Mouse (Mus musculus): ENCODE measurements around the gene Tfap2c. TPM values are rescaled to one million over a fixed set of nuclear protein-coding genes. Genes with fewer than 3 reads are reported as not detected.

Tfap2c gene
- polyA plus RNA-seq (2014; fragmentation: Nextera tagmentation; extraction: Ambion mirVana), result 0.30 and 0.33 TPM in 2 replicates

GRCm38 (mm10) chr2:172549371-172550155 is at the start of gene Tfap2c:
TSS of gene Tfap2c (plus strand) at chr2:172549593.
- peak; percentile 70 for ATAC-seq (replicated peaks; ENCODE audit: low FRiP score)
- peak within 1 kb of the TSS; percentile 64 for H3K4me2 ChIP-seq
- H3K9me3 ChIP-seq (ENCODE audit: control insufficient read depth, low read length), result no peaks in the 10 kb centered on the region
- H3K9ac ChIP-seq (ENCODE audit: low read depth, low read length), result no peak within 1 kb of the TSS
- peak; percentile 60 for DNase-seq (ENCODE audit: low spot score)
- no peak within 1 kb of the TSS for H3K27ac ChIP-seq (ENCODE audit: low read depth, low read length)
- peaks cover 3% of the 10 kb centered on the region; the same call in 1 of the 2 replicates for H3K4me1 ChIP-seq (replicated peaks; ENCODE audit: control insufficient read depth, insufficient read depth, low read length)
- H3K4me3 ChIP-seq (ENCODE audit: low read depth, low read length), result peak within 1 kb of the TSS; percentile 45
- no peaks in the 10 kb centered on the region for H3K36me3 ChIP-seq (ENCODE audit: control insufficient read depth, insufficient read depth, low read length)
- under 1% methylated on average over 70 of the region's 70 CpGs for WGBS
- H3K27me3 ChIP-seq (replicated peaks; ENCODE audit: control insufficient read depth, insufficient read depth, low read length), result peaks cover 100% of the 10 kb centered on the region

- 26% methylated on average over 7 of the region's 7 CpGs for WGBS
- Histone ChIP-seq H3K27ac (ENCODE audit: low read depth, low read length) (no peak overlapping the region), H3K36me3 (ENCODE audit: control insufficient read depth, insufficient read depth, low read length) (no peaks in the 10 kb centered on the region), H3K9me3 (ENCODE audit: control insufficient read depth, low read length) (no peaks in the 10 kb centered on the region), H3K9ac (ENCODE audit: low read depth, low read length) (no peak overlapping the region), H3K4me1 (replicated peaks; ENCODE audit: control insufficient read depth, insufficient read depth, low read length) (no peaks in the 10 kb centered on the region; the same call in 1 of the 2 replicates), H3K27me3 (replicated peaks; ENCODE audit: control insufficient read depth, insufficient read depth, low read length) (no peaks in the 10 kb centered on the region), H3K4me2 (no peak overlapping the region), H3K4me3 (ENCODE audit: low read depth, low read length) (no peak overlapping the region)
- no peak for DNase-seq (ENCODE audit: low spot score)
- peak; percentile 80 for ATAC-seq (replicated peaks; ENCODE audit: low FRiP score)
These were observed 48.6 kb upstream of the Tfap2c start for GRCm38 (mm10) chr2:172500752-172501316.

GRCm38 (mm10) chr2:172501341-172501740 is 48.1 kb upstream of the Tfap2c start:
- Histone ChIP-seq H3K36me3 (ENCODE audit: control insufficient read depth, insufficient read depth, low read length) (no peaks in the 10 kb centered on the region), H3K4me1 (replicated peaks; ENCODE audit: control insufficient read depth, insufficient read depth, low read length) (no peaks in the 10 kb centered on the region; the same call in 1 of the 2 replicates), H3K27ac (ENCODE audit: low read depth, low read length) (no peak overlapping the region), H3K4me3 (ENCODE audit: low read depth, low read length) (no peak overlapping the region), H3K9ac (ENCODE audit: low read depth, low read length) (no peak overlapping the region), H3K9me3 (ENCODE audit: control insufficient read depth, low read length) (no peaks in the 10 kb centered on the region), H3K27me3 (replicated peaks; ENCODE audit: control insufficient read depth, insufficient read depth, low read length) (no peaks in the 10 kb centered on the region), H3K4me2 (no peak overlapping the region)
- 0 out of 2 replicates have a peak, but pooled peaks have one; percentile 27 for ATAC-seq (replicated peaks; ENCODE audit: low FRiP score)
- peak; percentile 56 for DNase-seq (ENCODE audit: low spot score)
- WGBS, result 6% methylated on average over 4 of the region's 4 CpGs

- H3K27ac ChIP-seq (ENCODE audit: low read depth, low read length), result no peak overlapping the region
- no peaks in the 10 kb centered on the region for H3K27me3 ChIP-seq (replicated peaks; ENCODE audit: control insufficient read depth, insufficient read depth, low read length)
These were observed 47.2 kb upstream of the Tfap2c start for GRCm38 (mm10) chr2:172502168-172502567.

GRCm38 (mm10) chr2:172506121-172506520 is 43.3 kb upstream of the Tfap2c start:
- Histone ChIP-seq H3K9ac (ENCODE audit: low read depth, low read length) (no peak overlapping the region), H3K27ac (ENCODE audit: low read depth, low read length) (no peak overlapping the region), H3K4me2 (no peak overlapping the region), H3K4me1 (replicated peaks; ENCODE audit: control insufficient read depth, insufficient read depth, low read length) (no peaks in the 10 kb centered on the region; the same call in 1 of the 2 replicates), H3K36me3 (ENCODE audit: control insufficient read depth, insufficient read depth, low read length) (no peaks in the 10 kb centered on the region), H3K9me3 (ENCODE audit: control insufficient read depth, low read length) (no peaks in the 10 kb centered on the region), H3K27me3 (replicated peaks; ENCODE audit: control insufficient read depth, insufficient read depth, low read length) (no peaks in the 10 kb centered on the region), H3K4me3 (ENCODE audit: low read depth, low read length) (no peak overlapping the region)
- 82% methylated on average over 7 of the region's 7 CpGs for WGBS
- no peak for DNase-seq (ENCODE audit: low spot score)
- ATAC-seq (replicated peaks; ENCODE audit: low FRiP score), result no peak

More at GRCm38 (mm10) chr2:172502168-172502567, 47.2 kb upstream of the Tfap2c start:
- Histone ChIP-seq H3K4me3 (ENCODE audit: low read depth, low read length) (no peak overlapping the region), H3K36me3 (ENCODE audit: control insufficient read depth, insufficient read depth, low read length) (no peaks in the 10 kb centered on the region), H3K9ac (ENCODE audit: low read depth, low read length) (no peak overlapping the region), H3K4me2 (no peak overlapping the region), H3K9me3 (ENCODE audit: control insufficient read depth, low read length) (no peaks in the 10 kb centered on the region), H3K4me1 (replicated peaks; ENCODE audit: control insufficient read depth, insufficient read depth, low read length) (no peaks in the 10 kb centered on the region; the same call in 1 of the 2 replicates)
- WGBS, result 54% methylated on average over 14 of the region's 14 CpGs
- DNase-seq (ENCODE audit: low spot score) (no peak), ATAC-seq (replicated peaks; ENCODE audit: low FRiP score) (no peak)

GRCm38 (mm10) chr2:172510056-172510712 is 39.2 kb upstream of the Tfap2c start:
- 0 out of 2 replicates have a peak, but pooled peaks have one; percentile 47 for ATAC-seq (replicated peaks; ENCODE audit: low FRiP score)
- DNase-seq (ENCODE audit: low spot score), result no peak
- no peaks in the 10 kb centered on the region for H3K27me3 ChIP-seq (replicated peaks; ENCODE audit: control insufficient read depth, insufficient read depth, low read length)
- no peak overlapping the region for H3K9ac ChIP-seq (ENCODE audit: low read depth, low read length)
- H3K36me3 ChIP-seq (ENCODE audit: control insufficient read depth, insufficient read depth, low read length), result no peaks in the 10 kb centered on the region
- no peak overlapping the region for H3K4me3 ChIP-seq (ENCODE audit: low read depth, low read length)
- no peaks in the 10 kb centered on the region for H3K4me1 ChIP-seq (replicated peaks; ENCODE audit: control insufficient read depth, insufficient read depth, low read length)
- WGBS, result 72% methylated on average over 15 of the region's 15 CpGs
- H3K27ac ChIP-seq (ENCODE audit: low read depth, low read length), result no peak overlapping the region
- H3K9me3 ChIP-seq (ENCODE audit: control insufficient read depth, low read length), result no peaks in the 10 kb centered on the region
- H3K4me2 ChIP-seq, result no peak overlapping the region

- no peaks in the 10 kb centered on the region for H3K4me1 ChIP-seq (replicated peaks; ENCODE audit: control insufficient read depth, insufficient read depth, low read length)
- no peak overlapping the region for H3K27ac ChIP-seq (ENCODE audit: low read depth, low read length)
- H3K9me3 ChIP-seq (ENCODE audit: control insufficient read depth, low read length), result no peaks in the 10 kb centered on the region
- H3K27me3 ChIP-seq (replicated peaks; ENCODE audit: control insufficient read depth, insufficient read depth, low read length), result no peaks in the 10 kb centered on the region
- DNase-seq (ENCODE audit: low spot score) (no peak), ATAC-seq (replicated peaks; ENCODE audit: low FRiP score) (no peak)
- no peaks in the 10 kb centered on the region for H3K36me3 ChIP-seq (ENCODE audit: control insufficient read depth, insufficient read depth, low read length)
- no peak overlapping the region for H3K9ac ChIP-seq (ENCODE audit: low read depth, low read length)
- no peak overlapping the region for H3K4me3 ChIP-seq (ENCODE audit: low read depth, low read length)
- 46% methylated on average over 3 of the region's 3 CpGs for WGBS
- no peak overlapping the region for H3K4me2 ChIP-seq
These were observed 38.5 kb upstream of the Tfap2c start for GRCm38 (mm10) chr2:172510899-172511298.

GRCm38 (mm10) chr2:172516407-172516992 is 32.9 kb upstream of the Tfap2c start:
- Histone ChIP-seq H3K4me1 (replicated peaks; ENCODE audit: control insufficient read depth, insufficient read depth, low read length) (no peaks in the 10 kb centered on the region), H3K9ac (ENCODE audit: low read depth, low read length) (no peak overlapping the region), H3K36me3 (ENCODE audit: control insufficient read depth, insufficient read depth, low read length) (no peaks in the 10 kb centered on the region), H3K9me3 (ENCODE audit: control insufficient read depth, low read length) (no peaks in the 10 kb centered on the region), H3K27me3 (replicated peaks; ENCODE audit: control insufficient read depth, insufficient read depth, low read length) (no peaks in the 10 kb centered on the region), H3K4me2 (no peak overlapping the region), H3K4me3 (ENCODE audit: low read depth, low read length) (no peak overlapping the region), H3K27ac (ENCODE audit: low read depth, low read length) (no peak overlapping the region)
- DNase-seq (ENCODE audit: low spot score), result no peak
- ATAC-seq (replicated peaks; ENCODE audit: low FRiP score), result no peak
- WGBS, result 26% methylated on average over 11 of the region's 11 CpGs
